Mouse (Mus musculus) brain, embryonic 14.5 days (tissue): ENCODE results near the gene Ptprz1. TPM values are rescaled to one million over a fixed set of nuclear protein-coding genes. Genes with fewer than 3 reads are reported as not detected.

Source experiments
- DNase-seq: peaks from one replicate; pipeline ENCODE4 v3.0.0-alpha.2; 2011; ENCODE audit warnings: low read depth
- CTCF ChIP-seq: fragments of 200-500 bp; IDR thresholded peaks from 2 replicates; pipeline ENCODE4 v1.5.1; 2012; ENCODE audit warnings: inconsistent platforms, mild to moderate bottlenecking, moderate library complexity, borderline replicate concordance; ENCODE audit not compliant: insufficient read depth, insufficient read length; ENCODE audit errors: extremely low read depth
- POLR2A ChIP-seq: fragments of 200-500 bp; IDR thresholded peaks from 2 replicates; pipeline ENCODE4 v1.6.1; 2012; ENCODE audit warnings: mild to moderate bottlenecking, inconsistent platforms, borderline replicate concordance; ENCODE audit not compliant: poor library complexity, insufficient read depth, insufficient read length, severe bottlenecking; ENCODE audit errors: extremely low read depth
- polyA plus RNA-seq: library from polyadenylated mRNA; depleted of rRNA; stranded (reverse); fragments of >200 nt; gene quantifications from 2 replicates; pipeline ENCODE4 v1.2.3, GENCODE M21; 2012; rRNA removed

Gene Ptprz1
- polyA plus RNA-seq, result 110 and 128 TPM in 2 replicates

GRCm38 (mm10) chr6:22874781-22875613 lies at the start of gene Ptprz1:
TSS of gene Ptprz1 (plus strand) at chr6:22875502.
- peak; percentile 94 for DNase-seq
- TF ChIP-seq CTCF (no peak), POLR2A (peak; percentile 85)

- DNase-seq, result peak; percentile 96
- TF ChIP-seq POLR2A (no peak), CTCF (no peak)
Measured at GRCm38 (mm10) chr6:22833637-22834036, 41.7 kb upstream of the Ptprz1 start.

GRCm38 (mm10) chr6:22834100-22834970 lies 41.0 kb upstream of the Ptprz1 start:
- TF ChIP-seq CTCF, result no peak
- TF ChIP-seq POLR2A, result 0 out of 2 replicates have a peak, but pooled peaks have one; percentile 10

GRCm38 (mm10) chr6:22875614-22876541 lies 576 bp downstream of the Ptprz1 start:
- peak; percentile 67 for DNase-seq
- TF ChIP-seq CTCF (no peak), POLR2A (no peak)

More at GRCm38 (mm10) chr6:22834100-22834970, 41.0 kb upstream of the Ptprz1 start:
- peak; percentile 97 for DNase-seq

GRCm38 (mm10) chr6:22887978-22888377 lies 12.7 kb downstream of the Ptprz1 start:
- no peak for TF ChIP-seq POLR2A
- no peak for TF ChIP-seq CTCF
- peak; percentile 83 for DNase-seq

GRCm38 (mm10) chr6:22889333-22889732 lies 14.0 kb downstream of the Ptprz1 start:
- no peak for DNase-seq
- TF ChIP-seq CTCF, result no peak
- TF ChIP-seq POLR2A, result no peak

- TF ChIP-seq CTCF (no peak), POLR2A (no peak)
- peak; percentile 50 for DNase-seq
Measured at GRCm38 (mm10) chr6:22901983-22902382, 26.7 kb downstream of the Ptprz1 start.

- TF ChIP-seq POLR2A, result no peak
- TF ChIP-seq CTCF, result no peak
- peak; percentile 46 for DNase-seq
Measured at GRCm38 (mm10) chr6:22908510-22909256, 33.4 kb downstream of the Ptprz1 start.

- DNase-seq, result peak; percentile 65
- TF ChIP-seq POLR2A (no peak), CTCF (no peak)
Measured at GRCm38 (mm10) chr6:22909257-22909907, 34.1 kb downstream of the Ptprz1 start.
